Mouse (Mus musculus) CH12.LX (cell line): ENCODE measurements around the gene Ccdc157.
"Not testable (repeated sequence)": the region's sequence is repeated elsewhere in the genome, so short reads cannot be mapped to it uniquely, and the experiment has no call there.

Experiments used
- CTCF ChIP-seq, 2 experiments: IDR thresholded peaks in 1 of 2; conservative IDR thresholded peaks in 1 of 2; 2 replicates each; pipeline ENCODE4 v1.5.1; 2011 to 2012; ENCODE audit warnings: low read depth in 2 of 2, low read length in 2 of 2, improper control_type of control experiment in 1 of 2, inconsistent platforms in 1 of 2, mild to moderate bottlenecking in 1 of 2, moderate library complexity in 1 of 2
- POLR2A ChIP-seq: IDR thresholded peaks from 2 replicates; pipeline ENCODE4 v1.6.1; 2011; ENCODE audit warnings: low read depth, mild to moderate bottlenecking, improper control_type of control experiment, low read length
- UBTF ChIP-seq: IDR thresholded peaks from 2 replicates; pipeline ENCODE4 v1.6.1; 2012; ENCODE audit warnings: low read depth, mild to moderate bottlenecking, inconsistent platforms, low read length, improper control_type of control experiment, moderate library complexity

- TF ChIP-seq UBTF; POLR2A; CTCF (conservative IDR thresholded peaks at IDR 0.05 in 1 of 2, IDR thresholded peaks at IDR 0.05 in 1 of 2; ENCODE audit: low read depth in 2 of 2, low read length in 2 of 2): not testable (repeated sequence)
These were observed 45.6 kb downstream of the Ccdc157 start for GRCm38 (mm10) chr11:4114541-4114940.
